Mouse (Mus musculus): ENCODE measurements around the gene Sema6d.

GRCm38 (mm10) chr2:124201493-124201892, 111.7 kb downstream of the Sema6d start:
- TF ChIP-seq POLR2A (IDR thresholded peaks at IDR 0.05; ENCODE audit: insufficient read depth, low read depth, low read length) (no peak), CTCF (IDR thresholded peaks at IDR 0.05; ENCODE audit: insufficient read depth, low read depth, low read length) (no peak)

Data from olfactory bulb, adult 2 months (tissue).